Mouse (Mus musculus) CH12.LX (cell line): ENCODE data around the gene Abi2. TPM values are rescaled to one million over a fixed set of nuclear protein-coding genes. Genes with fewer than 3 reads are reported as not detected.
A peak's percentile ranks its signal among the peaks of the same experiment; 100 is the strongest.

ENCODE experiments used
- DNase-seq: peaks from one replicate; pipeline ENCODE4 v3.0.0-alpha.2; 2013; ENCODE audit errors: extremely low read depth
- H3K27ac ChIP-seq: 2 replicates; pipeline ENCODE4 v1.5.1; 2012; ENCODE audit warnings: low read depth, mild to moderate bottlenecking, control low read depth, moderate library complexity; ENCODE audit not compliant: insufficient read depth
- H3K27me3 ChIP-seq: replicated peaks from 2 replicates; pipeline ENCODE3; 2012; ENCODE audit warnings: inconsistent platforms
- H3K36me3 ChIP-seq, 2 experiments: replicated peaks in 1 of 2; 2 replicates each; pipeline versions ENCODE3 to v1.6.1; 2012; ENCODE audit warnings: inconsistent platforms in 1 of 2, low read length in 1 of 2, mild to moderate bottlenecking in 1 of 2, mixed read lengths in 1 of 2, moderate library complexity in 1 of 2; ENCODE audit not compliant: control insufficient read depth in 1 of 2, insufficient read depth in 1 of 2
- H3K4me1 ChIP-seq, 2 experiments: 2 replicates each; pipeline ENCODE4 v1.6.1; 2012; ENCODE audit warnings: inconsistent platforms in 1 of 2, moderate library complexity in 1 of 2; ENCODE audit not compliant: insufficient read depth in 2 of 2, control insufficient read depth in 1 of 2
- H3K4me2 ChIP-seq: 2 replicates; pipeline ENCODE4 v1.6.1; 2012; ENCODE audit warnings: low read depth, mild to moderate bottlenecking, control low read depth; ENCODE audit not compliant: poor library complexity, insufficient read depth, severe bottlenecking
- H3K4me3 ChIP-seq, 3 experiments: fragments of 150-350 bp in 1 of 3; sonication (generic) in 1 of 3; replicated peaks in 1 of 3; 2 replicates each; pipeline versions ENCODE3 to v1.5.1; 2011 to 2012; ENCODE audit warnings: low read depth in 2 of 3, low read length in 2 of 3, mild to moderate bottlenecking in 2 of 3, moderate library complexity in 2 of 3, control low read depth in 1 of 3, improper control_type of control experiment in 1 of 3, inconsistent platforms in 1 of 3, mixed read lengths in 1 of 3; ENCODE audit not compliant: poor library complexity in 1 of 3
- H3K79me2 ChIP-seq: replicated peaks from 2 replicates; pipeline ENCODE4 v1.6.1; 2012; ENCODE audit warnings: mild to moderate bottlenecking, moderate library complexity; ENCODE audit not compliant: control insufficient read depth, poor library complexity, insufficient read depth, severe bottlenecking; ENCODE audit errors: extremely low read depth
- H3K9ac ChIP-seq: 2 replicates; pipeline ENCODE4 v1.6.1; 2012; ENCODE audit warnings: low read depth, mild to moderate bottlenecking, control low read depth, moderate library complexity; ENCODE audit not compliant: insufficient read depth
- H3K9me3 ChIP-seq: replicated peaks from 2 replicates; pipeline ENCODE3; 2012; ENCODE audit warnings: low read length, inconsistent platforms, mixed read lengths
- BHLHE40 ChIP-seq: IDR thresholded peaks from 2 replicates; pipeline ENCODE4 v1.6.1; 2011; ENCODE audit warnings: mild to moderate bottlenecking, low read depth, low read length, improper control_type of control experiment
- CHD2 ChIP-seq: IDR thresholded peaks from 2 replicates; pipeline ENCODE4 v1.6.1; 2011; ENCODE audit warnings: low read length, improper control_type of control experiment
- CTCF ChIP-seq, 2 experiments: IDR thresholded peaks in 1 of 2; conservative IDR thresholded peaks in 1 of 2; 2 replicates each; pipeline ENCODE4 v1.5.1; 2011 to 2012; ENCODE audit warnings: low read depth in 2 of 2, low read length in 2 of 2, improper control_type of control experiment in 1 of 2, inconsistent platforms in 1 of 2, mild to moderate bottlenecking in 1 of 2, moderate library complexity in 1 of 2
- E2F4 ChIP-seq: IDR thresholded peaks from 2 replicates; pipeline ENCODE4 v1.6.1; 2011; ENCODE audit warnings: low read depth, low read length, improper control_type of control experiment; ENCODE audit not compliant: insufficient replicate concordance
- MAFK ChIP-seq: IDR thresholded peaks from 2 replicates; pipeline ENCODE4 v1.6.1; 2011; ENCODE audit warnings: low read length, improper control_type of control experiment; ENCODE audit not compliant: insufficient replicate concordance
- MXI1 ChIP-seq: IDR thresholded peaks from 2 replicates; pipeline ENCODE4 v1.6.1; 2011; ENCODE audit warnings: mild to moderate bottlenecking, low read depth, low read length, improper control_type of control experiment
- MYC ChIP-seq: IDR thresholded peaks from 2 replicates; pipeline ENCODE4 v1.6.1; 2011; ENCODE audit warnings: low read depth, mild to moderate bottlenecking, improper control_type of control experiment, low read length
- RAD21 ChIP-seq: IDR thresholded peaks from 2 replicates; pipeline ENCODE4 v1.6.1; 2011; ENCODE audit warnings: low read depth, mild to moderate bottlenecking, low read length, improper control_type of control experiment, moderate library complexity
- RCOR1 ChIP-seq: conservative IDR thresholded peaks from 2 replicates; pipeline ENCODE4 v1.6.1; 2012; ENCODE audit warnings: low read depth, mild to moderate bottlenecking, inconsistent platforms, low read length, improper control_type of control experiment
- SMC3 ChIP-seq: IDR thresholded peaks from 2 replicates; pipeline ENCODE4 v1.6.1; 2011; ENCODE audit warnings: low read depth, low read length, improper control_type of control experiment
- USF1 ChIP-seq: IDR thresholded peaks from 2 replicates; pipeline ENCODE4 v1.6.1; 2014; ENCODE audit warnings: low read depth, mild to moderate bottlenecking, inconsistent platforms, low read length, improper control_type of control experiment
- ZMIZ1 ChIP-seq: IDR thresholded peaks from 2 replicates; pipeline ENCODE4 v1.6.1; 2012; ENCODE audit warnings: low read depth, mild to moderate bottlenecking, inconsistent platforms, low read length, improper control_type of control experiment
- dilution Hi-C: fragments of 300-500 bp; cut with MboI; formaldehyde crosslinking; loops from 2 replicates; pipeline ENCODE4 v1.14.3; 2020; ENCODE audit warnings: low sequenced_read_pairs; ENCODE audit not compliant: extremely low pct_unique_long_range_greater_than_20kb, extremely low pct_ligation_motif_present
- in situ Hi-C: fragments of 300-500 bp; cut with MboI; formaldehyde crosslinking; loops from 3 replicates; pipeline ENCODE4 v1.14.3; 2019; ENCODE audit warnings: low sequenced_read_pairs, low pct_ligation_motif_present, low pct_unique_long_range_greater_than_20kb, mixed read lengths
- polyA plus RNA-seq: library from polyadenylated mRNA; unstranded; fragments of >175 nt; gene quantifications from 2 replicates; pipeline ENCODE4 v1.2.1, GENCODE M21; 2012; ENCODE audit warnings: low read depth; ENCODE audit not compliant: insufficient read length
- total RNA-seq, 2 experiments: library from RNA; depleted of rRNA; stranded (reverse); fragments of 300-350 nt in 1 of 2; fragments of >200 nt in 1 of 2; gene quantifications; 2 replicates each; pipeline ENCODE4 v1.2.3; 2012 to 2014

Abi2 gene
- total and polyA plus RNA-seq, 3 experiments = 8.7 to 15.0 (median 14.0) TPM

GRCm38 (mm10) chr1:60376556-60376955 lies 32.9 kb upstream of the Abi2 start:
- no peak overlapping the region for H3K4me3 ChIP-seq
- H3K4me2 ChIP-seq = no peak overlapping the region
- DNase-seq = no peak
- dilution Hi-C loops = no loop called here
- no peaks in the 10 kb centered on the region for H3K27me3 ChIP-seq
- H3K27ac ChIP-seq = no peak overlapping the region
- H3K79me2 ChIP-seq = no peaks in the 10 kb centered on the region
- in situ Hi-C loops = no loop called here
- H3K9me3 ChIP-seq = no peaks in the 10 kb centered on the region
- TF ChIP-seq CHD2 = no peak
- TF ChIP-seq RCOR1 = no peak
- TF ChIP-seq USF1 = no peak
- TF ChIP-seq E2F4 = no peak
- TF ChIP-seq MYC = no peak
- H3K4me1 ChIP-seq = no peaks in the 10 kb centered on the region
- no peak overlapping the region for H3K9ac ChIP-seq
- peaks cover 11 to 47% of the 10 kb centered on the region in 2 experiments for H3K36me3 ChIP-seq

- Histone ChIP-seq H3K4me1 (no peaks in the 10 kb centered on the region), H3K4me3 (no peak overlapping the region), H3K4me2 (no peak overlapping the region), H3K27ac (no peak overlapping the region), H3K79me2 (no peaks in the 10 kb centered on the region), H3K27me3 (no peaks in the 10 kb centered on the region), H3K36me3 (peaks cover 9 to 48% of the 10 kb centered on the region in 2 experiments), H3K9me3 (no peaks in the 10 kb centered on the region), H3K9ac (no peak overlapping the region)
- TF ChIP-seq CTCF (conservative IDR thresholded peaks at IDR 0.05 in 1 of 2, IDR thresholded peaks at IDR 0.05 in 1 of 2; ENCODE audit: low read depth in 2 of 2, low read length in 2 of 2) (no peak), BHLHE40 (no peak), ZMIZ1 (no peak), MXI1 (no peak), E2F4 (no peak)
- in situ Hi-C loops (no loop called here), dilution Hi-C loops (no loop called here)
- DNase-seq = no peak
Measured at GRCm38 (mm10) chr1:60381910-60382309, 27.5 kb upstream of the Abi2 start.

- dilution Hi-C loops (no loop called here), in situ Hi-C loops (no loop called here)
- no peak overlapping the region for H3K4me2 ChIP-seq
- TF ChIP-seq CTCF (conservative IDR thresholded peaks at IDR 0.05 in 1 of 2, IDR thresholded peaks at IDR 0.05 in 1 of 2; ENCODE audit: low read depth in 2 of 2, low read length in 2 of 2) (peak in 1 of 2 experiments; percentile 58; a peak in 2 of 4 replicates), SMC3 (peak; percentile 37), MAFK (peak; percentile 100), BHLHE40 (no peak), RAD21 (peak; percentile 38)
- DNase-seq = peak; percentile 16
- H3K4me1 ChIP-seq = peaks cover 0 to 10% of the 10 kb centered on the region in 2 experiments; a peak in 2 of 4 replicates
- H3K9me3 ChIP-seq = no peaks in the 10 kb centered on the region
- no peak overlapping the region for H3K9ac ChIP-seq
- H3K27ac ChIP-seq = no peak overlapping the region
- H3K36me3 ChIP-seq = no peaks in the 10 kb centered on the region
- no peaks in the 10 kb centered on the region for H3K79me2 ChIP-seq
- no peaks in the 10 kb centered on the region for H3K27me3 ChIP-seq
- no peak overlapping the region for H3K4me3 ChIP-seq
Measured at GRCm38 (mm10) chr1:60404848-60405247, 4.6 kb upstream of the Abi2 start.
